Mouse (Mus musculus) stomach, postnatal 0 days (tissue): Measurements from ENCODE around the gene Slc16a14. TPM values are rescaled to one million over a fixed set of nuclear protein-coding genes. Genes with fewer than 3 reads are reported as not detected.
"Not testable (repeated sequence)": the region's sequence is repeated elsewhere in the genome, so short reads cannot be mapped to it uniquely, and the experiment has no call there.

Source experiments
- ATAC-seq: fragments of 200-750 bp; cut with Nextera tagmentation; 2 replicates; pipeline ENCODE4 v1.8.0; 2017; ENCODE audit not compliant: low FRiP score, low TSS enrichment
- DNase-seq: peaks from one replicate; pipeline ENCODE4 v3.0.0-alpha.2; 2016; ENCODE audit warnings: low spot score
- H3K27ac ChIP-seq: fragments of 300-500 bp; sonication (generic); replicated peaks from 2 replicates; pipeline ENCODE4 v1.5.1; 2014; ENCODE audit warnings: mild to moderate bottlenecking, control low read depth
- H3K27me3 ChIP-seq: fragments of 300-500 bp; sonication (generic); 2 replicates; pipeline ENCODE4 v1.6.1; 2014; ENCODE audit warnings: low read length; ENCODE audit not compliant: control insufficient read depth, insufficient read depth
- H3K36me3 ChIP-seq: fragments of 300-500 bp; sonication (generic); 2 replicates; pipeline ENCODE4 v1.6.1; 2014; ENCODE audit warnings: low read length, mixed read lengths; ENCODE audit not compliant: control insufficient read depth, insufficient read depth
- H3K4me1 ChIP-seq: fragments of 300-500 bp; sonication (generic); replicated peaks from 2 replicates; pipeline ENCODE4 v1.6.1; 2014; ENCODE audit warnings: antibody characterized with exemption; ENCODE audit not compliant: control insufficient read depth, insufficient read depth
- H3K4me2 ChIP-seq: fragments of 300-500 bp; sonication (generic); replicated peaks from 2 replicates; pipeline ENCODE4 v1.6.1; 2014; ENCODE audit warnings: low read depth, mild to moderate bottlenecking, control low read depth, moderate library complexity
- H3K4me3 ChIP-seq: fragments of 300-500 bp; sonication (generic); 2 replicates; pipeline ENCODE4 v1.5.1; 2014; ENCODE audit warnings: low read depth, low read length, control low read depth
- H3K9ac ChIP-seq: fragments of 300-500 bp; sonication (generic); 2 replicates; pipeline ENCODE4 v1.6.1; 2014; ENCODE audit warnings: mild to moderate bottlenecking, low read length, control low read depth, mixed read lengths
- H3K9me3 ChIP-seq: fragments of 300-500 bp; sonication (generic); 2 replicates; pipeline ENCODE4 v1.6.1; 2016; ENCODE audit warnings: low read length; ENCODE audit not compliant: control insufficient read depth
- CTCF ChIP-seq: IDR thresholded peaks from 2 replicates; pipeline ENCODE4 v1.5.1; 2016; ENCODE audit warnings: antibody characterized with exemption, low read depth, mild to moderate bottlenecking, moderate library complexity
- EP300 ChIP-seq: optimal IDR thresholded peaks from 2 replicates; pipeline ENCODE3; 2016; ENCODE audit warnings: antibody characterized with exemption
- WGBS: fragments of 180-500 bp; shearing (Covaris S2); extraction: QIAGEN DNeasy Blood & Tissue Kit; methylation state at CpG from one replicate; pipeline ENCODE4 v1.1.7; 2014; 5-methylcytosine and 5-hydroxymethylcytosine counted together
- polyA plus RNA-seq: library from polyadenylated mRNA; unstranded; fragments of >200 nt; fragmentation: Nextera tagmentation; extraction: Ambion mirVana; gene quantifications from 2 replicates; pipeline ENCODE4 v1.2.1, GENCODE M21; 2015

Slc16a14 gene
- 0.11 and 0.18 TPM in 2 replicates for polyA plus RNA-seq

DNA sequence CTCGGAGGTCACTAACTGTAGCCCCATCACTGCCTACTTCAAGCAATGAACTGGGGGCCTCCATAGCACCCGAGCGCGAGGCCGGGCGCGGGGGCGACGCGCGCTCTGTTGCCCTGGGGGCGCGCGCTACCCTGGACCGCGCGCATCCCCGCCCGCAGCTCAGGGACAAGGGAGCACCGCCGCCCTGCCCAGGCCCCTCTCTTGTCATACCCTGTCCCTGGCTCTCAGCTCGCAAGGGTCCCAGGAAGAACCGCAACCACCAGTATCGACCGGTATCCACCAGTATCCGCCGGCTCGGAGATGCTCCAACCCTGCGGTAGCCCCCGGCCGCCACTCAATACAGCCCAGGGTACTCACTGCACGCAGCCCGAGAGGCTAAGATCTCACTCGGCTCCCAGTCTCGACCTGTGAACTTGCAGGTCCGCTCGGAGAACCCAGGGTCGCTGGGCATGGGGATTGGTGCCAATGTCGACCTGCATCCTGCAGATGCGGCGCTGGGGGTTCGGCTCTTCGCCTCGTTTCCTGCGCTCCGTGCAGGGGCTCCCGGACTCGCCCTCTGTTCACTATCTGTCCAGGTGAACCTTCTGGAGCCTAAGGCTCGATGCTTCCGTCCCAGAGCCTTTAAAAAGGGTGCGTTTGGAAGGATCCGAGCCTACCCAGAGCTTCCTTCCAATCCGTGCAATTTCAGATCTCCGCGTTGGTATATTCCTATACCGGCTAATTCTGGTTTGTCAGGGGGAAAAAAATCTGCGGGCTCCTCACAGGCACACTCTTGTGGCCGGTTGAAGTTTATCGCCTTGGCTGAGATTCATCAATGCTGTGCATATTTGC lies at the start of gene Slc16a14:
Gene Slc16a14, minus strand, starts transcription at position 632 of the 831 bp plus-strand sequence.
- Histone ChIP-seq H3K27me3 (peaks cover 2% of the 10 kb centered on the region; the same call in 1 of the 2 replicates), H3K4me2 (peak within 1 kb of the TSS; percentile 83), H3K27ac (no peak within 1 kb of the TSS), H3K9ac (peak within 1 kb of the TSS; percentile 41), H3K4me3 (peak within 1 kb of the TSS; percentile 49), H3K9me3 (no peaks in the 10 kb centered on the region), H3K36me3 (no peaks in the 10 kb centered on the region), H3K4me1 (no peaks in the 10 kb centered on the region)
- no peak for TF ChIP-seq EP300
- peak; percentile 53 for TF ChIP-seq CTCF
- WGBS = under 1% methylated on average over 59 of the region's 59 CpGs
- DNase-seq (peak; percentile 21), ATAC-seq (peak; percentile 64)

DNA sequence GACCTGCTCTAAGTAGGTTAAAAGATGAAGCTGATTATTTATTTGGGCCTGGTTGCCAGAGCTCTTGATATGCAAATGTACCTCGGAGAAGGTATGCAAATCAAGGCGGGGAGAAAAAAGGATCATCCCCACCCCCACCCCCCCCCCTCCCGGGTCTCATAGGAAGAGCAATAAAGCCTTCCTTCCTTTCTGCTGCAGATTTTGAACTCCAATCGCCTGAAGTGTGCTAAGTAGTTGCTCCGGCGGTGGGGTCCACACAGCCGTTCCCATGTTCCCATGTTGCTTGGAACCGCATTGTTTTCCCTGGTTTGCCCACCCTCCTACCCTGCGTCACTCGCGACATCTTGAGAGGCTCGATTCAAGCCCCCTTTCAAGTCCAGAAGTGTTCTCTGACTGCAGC lies 26.8 kb upstream of the Slc16a14 start:
- not testable (repeated sequence) for H3K4me3 ChIP-seq, H3K4me2 ChIP-seq, H3K9me3 ChIP-seq, H3K27ac ChIP-seq, ATAC-seq, H3K27me3 ChIP-seq, H3K36me3 ChIP-seq, DNase-seq, H3K4me1 ChIP-seq, H3K9ac ChIP-seq
- WGBS = 8% methylated on average over 12 of the region's 12 CpGs

DNA sequence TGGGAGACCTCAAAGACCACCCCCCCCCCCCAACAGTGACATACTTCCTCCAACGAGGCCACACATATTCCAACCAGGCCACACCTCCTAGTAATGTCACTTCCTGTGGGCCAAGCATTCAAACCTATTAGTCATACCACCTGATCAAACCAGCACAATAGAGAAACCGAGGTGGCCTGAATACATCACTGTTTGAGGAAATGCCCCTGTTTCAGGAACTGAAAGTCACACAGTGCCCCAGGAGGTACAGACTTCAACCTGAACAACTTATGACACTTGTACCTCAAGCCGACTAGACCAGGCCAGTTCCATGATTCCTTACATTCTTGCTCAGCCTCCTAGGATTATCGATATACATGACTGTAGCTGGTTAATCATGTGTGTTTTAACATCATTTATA lies 22.8 kb upstream of the Slc16a14 start:
- not testable (repeated sequence) for H3K27me3 ChIP-seq, DNase-seq, H3K27ac ChIP-seq, H3K4me1 ChIP-seq, H3K4me3 ChIP-seq, ATAC-seq, H3K9me3 ChIP-seq, H3K36me3 ChIP-seq, H3K4me2 ChIP-seq, H3K9ac ChIP-seq
- WGBS = 79% methylated on average over 4 of the region's 4 CpGs

DNA sequence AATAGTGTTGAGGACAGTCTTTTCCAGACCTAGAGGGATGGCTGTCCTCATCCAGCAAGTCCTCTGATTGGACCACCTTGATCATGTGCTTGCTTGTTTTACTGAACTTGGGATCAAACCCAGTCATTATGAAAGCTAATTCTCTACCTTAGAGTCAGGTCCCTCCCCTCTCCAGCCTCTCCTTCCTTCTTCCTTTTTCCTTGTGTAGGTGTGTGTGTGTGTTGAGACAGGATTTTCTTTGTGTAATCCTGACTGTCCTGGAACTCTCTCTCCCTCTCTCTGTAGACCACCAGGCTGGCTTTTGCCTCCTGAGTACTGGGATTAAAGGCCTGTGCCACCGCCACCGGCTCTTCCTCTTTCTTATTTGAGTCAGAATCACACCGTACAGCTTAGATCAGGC lies 21.8 kb upstream of the Slc16a14 start:
- ATAC-seq, H3K36me3 ChIP-seq, H3K27ac ChIP-seq, H3K9ac ChIP-seq, DNase-seq, H3K4me1 ChIP-seq, H3K9me3 ChIP-seq, H3K4me3 ChIP-seq, H3K27me3 ChIP-seq, H3K4me2 ChIP-seq: not testable (repeated sequence)
- WGBS = 95% methylated on average over 3 of the region's 3 CpGs

DNA sequence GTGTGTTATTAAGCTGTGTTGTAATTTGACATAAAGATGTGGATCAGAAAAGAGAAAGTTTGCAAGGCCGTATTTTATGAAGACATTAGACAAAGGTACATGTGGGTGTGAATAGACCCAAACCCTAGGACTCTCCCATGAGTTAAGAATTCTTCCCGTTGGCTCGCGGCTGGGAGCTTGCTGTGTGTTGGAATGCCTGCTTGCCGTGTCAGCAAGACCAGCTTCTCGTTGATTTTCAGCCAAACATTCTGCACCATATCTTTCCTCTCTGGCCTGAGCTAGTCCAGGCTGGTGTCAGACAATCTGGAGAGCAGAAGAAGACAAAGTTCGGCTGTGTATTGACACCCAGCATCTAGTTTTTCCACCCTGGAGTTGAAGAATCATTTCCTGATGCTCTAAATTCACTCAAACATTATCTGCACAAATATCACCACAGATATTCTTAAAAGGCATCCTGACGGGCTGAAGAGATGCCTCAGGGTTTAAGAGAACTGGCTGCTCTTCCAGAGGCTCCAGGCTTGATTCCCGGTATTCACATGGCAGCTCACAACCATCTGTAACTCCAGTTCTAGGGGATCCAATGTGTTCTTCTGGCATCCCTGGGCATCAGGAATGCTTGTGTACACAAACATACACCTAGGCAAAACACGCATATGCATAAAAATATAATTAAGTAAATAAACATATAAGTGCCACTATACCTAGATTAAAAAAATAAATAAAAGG lies 17.7 kb upstream of the Slc16a14 start:
- Histone ChIP-seq H3K4me1 (no peaks in the 10 kb centered on the region), H3K27ac (no peak overlapping the region), H3K4me3 (no peak overlapping the region), H3K9ac (no peak overlapping the region), H3K27me3 (no peaks in the 10 kb centered on the region), H3K9me3 (no peaks in the 10 kb centered on the region), H3K4me2 (no peak overlapping the region), H3K36me3 (no peaks in the 10 kb centered on the region)
- WGBS = 59% methylated on average over 10 of the region's 10 CpGs
- no peak for TF ChIP-seq EP300
- no peak for TF ChIP-seq CTCF
- DNase-seq (no peak), ATAC-seq (no peak)

- H3K4me2 ChIP-seq = no peak overlapping the region
- H3K4me3 ChIP-seq = no peak overlapping the region
- 76% methylated on average over 3 of the region's 3 CpGs for WGBS
- no peaks in the 10 kb centered on the region for H3K9me3 ChIP-seq
- no peak overlapping the region for H3K9ac ChIP-seq
- no peak for DNase-seq
- H3K4me1 ChIP-seq = no peaks in the 10 kb centered on the region
- no peak for ATAC-seq
- TF ChIP-seq CTCF (no peak), EP300 (no peak)
- no peaks in the 10 kb centered on the region for H3K27me3 ChIP-seq
- no peaks in the 10 kb centered on the region for H3K36me3 ChIP-seq
- no peak overlapping the region for H3K27ac ChIP-seq
Measured at GRCm38 (mm10) chr1:84951566-84951965, 16.6 kb upstream of the Slc16a14 start.
